Mouse (Mus musculus) R1 (cell line): Measurements from ENCODE around the gene Gm21834.

Source experiments
- DNase-seq: peaks from one replicate; pipeline ENCODE4 v3.0.0-alpha.2; 2018; ENCODE audit warnings: low read depth, low spot score

Gene Gm21834

DNA sequence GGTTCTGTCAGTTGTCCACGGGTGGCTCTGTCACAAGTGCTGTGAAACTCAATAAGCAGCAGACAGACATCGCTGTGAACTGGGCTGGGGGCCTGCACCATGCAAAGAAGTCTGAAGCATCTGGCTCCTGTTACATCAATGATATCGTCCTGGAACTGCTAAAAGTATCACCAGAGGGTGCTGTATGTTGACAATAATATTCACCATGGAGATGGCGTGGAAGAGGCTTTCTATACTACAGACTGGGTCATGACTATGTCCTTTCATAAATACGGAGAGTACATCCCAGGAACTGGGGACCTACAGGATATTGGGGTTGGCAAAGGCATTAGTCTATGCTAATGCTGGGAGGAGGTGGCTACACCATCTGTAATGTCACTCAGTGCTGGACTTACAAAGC lies at the start of gene Gm21834:
Gm21834 (minus strand) TSS at position 101 of the 400 bp plus-strand sequence.
- no peak for DNase-seq

DNA sequence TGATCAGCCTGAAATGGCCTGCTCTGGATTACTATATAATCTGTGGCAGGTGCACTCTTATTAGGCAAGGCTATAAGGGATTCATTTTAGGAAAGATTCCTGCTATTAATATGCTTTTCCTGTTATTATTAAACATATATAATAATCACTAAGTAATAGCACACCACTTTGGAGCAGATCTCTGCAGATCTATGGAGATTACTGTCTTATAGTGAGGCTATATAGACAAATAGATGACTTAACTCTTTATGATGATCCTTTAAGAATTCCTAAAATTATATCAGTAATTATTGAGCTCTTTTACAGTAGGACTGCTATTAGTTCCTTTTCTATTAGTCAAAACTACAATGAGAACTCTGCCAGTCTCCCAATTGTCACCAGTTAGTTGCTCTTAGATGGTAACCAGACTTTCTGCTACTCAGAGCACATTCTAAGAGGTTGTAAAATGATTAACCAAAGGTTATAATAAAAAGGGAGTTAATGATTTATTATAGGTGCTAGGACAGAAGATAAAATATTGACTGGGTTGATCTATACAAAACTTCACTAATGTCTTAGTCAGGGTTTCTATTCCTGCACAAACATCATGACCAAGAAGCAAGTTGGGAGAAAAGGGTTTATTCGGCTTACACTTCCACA lies 46.3 kb upstream of the Gm21834 start:
- no peak for DNase-seq

DNA sequence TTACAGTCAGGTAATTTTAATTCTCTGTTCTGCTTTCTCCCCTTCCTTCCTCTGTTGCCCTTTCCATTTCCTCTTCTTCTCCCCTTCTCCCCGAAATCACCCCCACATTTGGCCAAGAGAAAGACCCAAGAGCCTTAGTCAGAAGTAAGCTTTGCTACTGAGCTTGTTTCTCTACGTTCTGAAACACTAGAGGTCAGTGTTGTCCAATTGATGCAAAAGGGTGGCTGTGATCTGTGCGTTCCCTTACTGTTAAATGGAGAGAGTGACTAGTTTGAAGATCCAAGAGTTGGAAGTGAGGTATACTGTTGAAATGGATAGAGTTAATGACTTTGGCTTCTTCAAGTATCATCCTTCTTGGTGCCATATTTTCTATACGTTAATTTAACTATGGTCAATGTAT lies 28.9 kb upstream of the Gm21834 start:
- DNase-seq = peak; percentile 45

- peak; percentile 79 for DNase-seq
Measured at GRCm38 (mm10) chr17:57768622-57769610, 26.9 kb upstream of the Gm21834 start, which contains the start of gene Cntnap5c. Gene Cntnap5c, plus strand, starts transcription at chr17:57769570.

GRCm38 (mm10) chr17:57767306-57767705 lies 25.3 kb upstream of the Gm21834 start:
- DNase-seq = no peak

GRCm38 (mm10) chr17:57758033-57758432 lies 16.0 kb upstream of the Gm21834 start:
- no peak for DNase-seq

GRCm38 (mm10) chr17:57694791-57695190 lies 47.2 kb downstream of the Gm21834 start:
- no peak for DNase-seq
